Mouse (Mus musculus) inflammation-experienced regulatory T-cells, adult 16 weeks (primary cell): ENCODE data around the gene Trmt13. TPM values are rescaled to one million over a fixed set of nuclear protein-coding genes. Genes with fewer than 3 reads are reported as not detected.

Experiments used
- polyA plus RNA-seq: library from polyadenylated mRNA; unstranded; fragments of 100-300 nt; shearing (Covaris generic); gene quantifications from one replicate; pipeline ENCODE4 v1.2.1, GENCODE M21; 2017

Gene Trmt13
- 48.1 TPM for polyA plus RNA-seq

DNA sequence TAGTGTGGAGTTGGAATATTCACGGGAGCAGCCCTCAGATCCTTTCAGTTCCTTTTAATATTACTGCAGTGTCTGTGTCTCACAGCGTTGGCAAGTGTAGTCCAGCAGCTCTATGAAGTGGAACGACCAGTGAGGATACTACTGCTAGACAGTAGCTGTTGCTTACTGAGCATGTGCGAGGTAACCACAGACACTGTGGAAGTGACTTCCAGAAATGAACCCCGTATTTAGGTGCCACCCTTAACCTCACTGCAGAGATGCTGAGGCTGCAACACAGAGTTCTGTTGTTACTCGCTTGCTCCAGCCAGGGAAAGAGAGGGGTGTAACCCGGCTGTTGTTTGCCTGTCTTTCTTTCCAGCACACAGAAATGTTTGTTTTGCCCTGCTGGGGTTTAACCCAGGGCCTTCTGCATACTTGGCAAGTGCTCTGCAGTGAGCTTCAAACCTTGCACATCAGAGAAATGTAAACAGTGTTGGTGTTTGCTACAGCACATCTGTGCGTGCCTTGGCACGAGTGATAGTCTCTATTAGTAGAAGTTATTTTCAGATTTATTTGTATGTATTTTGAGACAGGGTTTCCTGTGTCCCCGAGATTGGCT lies at the start of gene Trmt13:
Gene Trmt13, minus strand, starts transcription at position 293 of the 598 bp plus-strand sequence.

DNA sequence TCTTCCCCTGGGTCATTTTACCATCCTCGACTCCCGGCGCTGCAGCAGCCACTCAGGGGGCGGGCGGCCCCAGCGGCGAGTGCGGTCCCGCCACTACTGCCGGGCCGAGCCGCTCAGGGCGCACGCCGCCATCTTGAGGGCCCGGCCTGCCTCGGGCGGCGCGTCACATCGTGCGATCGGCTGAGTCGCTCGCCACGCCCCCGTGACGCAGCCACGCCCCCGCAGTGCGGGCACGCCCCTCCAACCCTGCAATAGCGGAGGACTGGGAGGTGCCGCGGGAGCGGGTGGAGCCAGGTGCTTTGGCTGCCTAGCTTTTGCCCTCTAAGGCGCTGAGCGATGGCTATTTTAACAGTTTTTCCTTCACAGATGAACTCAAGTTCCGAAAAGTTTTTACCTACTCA lies 48.1 kb upstream of the Trmt13 start, which contains the start of gene Mfsd14a:
Gene Mfsd14a, minus strand, starts transcription at position 215 of the 401 bp plus-strand sequence.

DNA sequence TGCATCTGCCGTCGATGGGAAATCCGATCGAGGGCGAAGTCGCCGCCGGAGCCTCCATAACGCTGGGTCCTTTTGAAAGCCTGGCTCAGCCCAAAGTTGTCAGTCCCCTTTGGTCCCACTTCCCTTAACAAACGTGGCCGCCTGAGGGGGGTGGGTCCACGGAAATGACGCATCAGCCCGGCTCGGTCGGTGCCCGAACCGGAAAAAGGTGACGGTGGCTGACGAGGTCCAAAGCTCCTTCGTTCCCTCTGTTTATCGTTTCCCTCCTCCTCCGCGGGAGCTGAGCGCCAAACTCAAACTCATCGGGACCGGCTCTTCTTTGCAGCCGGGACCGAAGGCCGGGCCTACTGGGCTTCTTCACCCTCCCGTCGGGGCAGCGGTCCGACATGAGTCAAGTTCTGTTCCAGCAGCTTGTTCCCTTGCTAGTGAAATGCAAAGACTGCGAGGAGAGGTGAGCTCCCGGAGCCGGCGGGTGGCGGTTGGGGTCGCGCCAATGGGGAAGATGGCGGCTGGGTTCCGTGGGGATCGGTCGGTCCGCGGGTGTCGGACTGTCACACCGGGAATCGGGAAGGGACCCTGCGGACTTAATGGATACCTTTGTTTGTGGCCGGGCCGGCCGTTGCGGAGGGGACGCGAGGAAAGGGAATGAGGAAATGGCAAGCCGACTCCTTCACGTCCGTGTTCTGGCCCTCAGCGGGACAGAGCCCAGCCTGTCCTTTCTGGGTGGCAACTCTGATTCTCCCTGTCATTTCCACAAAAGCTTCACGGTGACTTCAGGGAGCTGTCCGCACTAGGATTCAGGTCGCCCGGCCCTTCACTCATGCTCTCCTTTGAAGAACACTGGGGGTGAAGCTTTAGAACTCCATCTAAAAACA lies 19.4 kb downstream of the Trmt13 start, which contains the start of gene Sass6:
Gene Sass6, plus strand, starts transcription at position 255 of the 875 bp plus-strand sequence.

DNA sequence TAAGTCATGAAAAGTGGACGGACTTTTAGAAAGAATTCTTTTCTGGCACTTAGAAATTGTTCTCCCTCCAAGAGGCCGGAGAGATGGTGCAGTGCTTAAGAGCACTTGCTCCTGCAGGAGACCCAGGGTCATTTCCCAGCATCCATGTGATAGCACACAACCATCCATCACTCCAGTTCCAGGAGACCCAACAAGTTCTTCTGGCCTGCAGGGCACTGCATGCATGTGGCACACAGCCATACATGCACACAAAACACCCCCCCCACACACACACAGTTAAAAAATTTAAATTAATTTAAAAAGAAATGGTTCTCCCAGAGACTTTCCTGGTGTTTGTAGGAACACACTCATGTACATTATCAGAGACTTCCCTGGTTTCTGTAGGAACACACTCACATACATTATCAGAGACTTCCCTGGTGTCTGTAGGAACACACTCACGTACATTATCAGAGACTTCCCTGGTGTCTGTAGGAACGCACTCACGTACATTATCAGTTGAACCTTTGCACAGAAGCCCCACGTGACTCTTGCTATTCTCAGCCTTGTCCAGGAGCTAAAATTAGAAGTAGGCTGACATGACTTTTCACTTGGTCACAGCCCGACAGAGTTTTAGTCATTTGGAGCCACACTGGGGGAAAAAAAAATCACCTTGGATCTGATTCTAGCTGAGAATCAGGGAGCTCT lies 51.8 kb downstream of the Trmt13 start, which contains the start of gene Lrrc39:
Gene Lrrc39, plus strand, starts transcription at position 566 of the 687 bp plus-strand sequence.

Other genes with a start within 250 kb of the Trmt13 start
- 21.2 TPM for gene Cdc14a, start 190.6 kb downstream of the Trmt13 start, polyA plus RNA-seq
- gene Rtca, start 106.4 kb downstream of the Trmt13 start, polyA plus RNA-seq = 47.8 TPM
- 19.8 TPM for gene Dbt, start 101.5 kb downstream of the Trmt13 start, polyA plus RNA-seq
- gene Lrrc39, start 51.6 kb downstream of the Trmt13 start, polyA plus RNA-seq = 0.59 TPM
- gene Sass6, start 19.6 kb downstream of the Trmt13 start, polyA plus RNA-seq = 7.9 TPM
- gene Mfsd14a, start 48.1 kb upstream of the Trmt13 start, polyA plus RNA-seq = 92.8 TPM
- gene Gm43191, start 66.7 kb upstream of the Trmt13 start, polyA plus RNA-seq = not detected
- gene Slc35a3, start 98.2 kb upstream of the Trmt13 start, polyA plus RNA-seq = 7.2 TPM
- gene Agl, start 193.6 kb upstream of the Trmt13 start, polyA plus RNA-seq = 6.3 TPM
- 25.3 TPM for gene Frrs1, start 244.9 kb upstream of the Trmt13 start, polyA plus RNA-seq